Mouse (Mus musculus) cerebral cortex, adult 2 months (tissue): ENCODE measurements around the gene Tor1aip2.

ENCODE experiments used
- WGBS: fragments of 180-500 bp; shearing (Covaris S2); methylation state at CpG from one replicate; pipeline ENCODE4 v1.1.7; 2018; 5-methylcytosine and 5-hydroxymethylcytosine counted together

Gene Tor1aip2

DNA sequence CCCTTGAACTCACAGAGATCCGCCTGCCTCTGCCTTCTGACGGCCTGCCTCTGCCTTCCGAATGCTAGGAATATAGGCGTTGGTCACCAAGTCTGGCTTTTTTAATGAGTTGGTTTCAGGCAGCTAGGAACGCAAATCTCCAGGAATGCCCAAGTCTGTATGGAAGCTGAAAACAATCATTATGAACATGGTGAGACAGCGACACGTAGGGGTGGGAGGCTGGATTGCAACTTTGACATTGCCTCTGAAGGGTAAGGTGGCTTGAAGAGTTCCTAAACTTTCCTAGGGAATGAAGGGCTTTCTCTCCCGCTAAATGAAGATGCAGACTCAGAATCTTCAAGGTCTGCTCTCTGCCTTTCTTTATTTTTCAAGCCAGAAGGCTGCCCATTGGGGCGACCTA, 75.9 kb downstream of the Tor1aip2 start:
- 83% methylated on average over 9 of the region's 9 CpGs for WGBS

DNA sequence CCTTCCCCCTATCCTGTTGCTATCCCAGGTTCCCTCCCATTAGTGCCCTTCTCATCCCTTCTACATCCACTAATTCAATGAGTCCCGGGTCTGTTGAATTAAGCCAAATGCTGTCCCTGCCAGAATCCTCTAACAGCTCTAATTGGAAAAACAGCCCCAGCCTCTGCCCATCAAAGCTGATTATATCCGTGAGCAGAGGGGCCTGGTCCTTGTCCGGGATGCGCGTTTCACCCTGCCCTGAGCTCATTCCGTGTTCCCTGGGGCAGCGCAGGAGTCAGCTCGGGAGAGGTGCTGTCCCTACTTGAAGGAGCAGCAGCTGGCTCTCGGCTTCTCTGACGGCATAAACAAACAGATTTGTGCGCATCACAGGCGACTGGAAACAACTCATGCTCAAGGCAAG, 76.5 kb downstream of the Tor1aip2 start:
- WGBS, result 49% methylated on average over 12 of the region's 12 CpGs

- 72% methylated on average over 7 of the region's 7 CpGs for WGBS
These were observed 76.9 kb downstream of the Tor1aip2 start for GRCm38 (mm10) chr1:156112142-156112541.

GRCm38 (mm10) chr1:156113884-156114499, 78.8 kb downstream of the Tor1aip2 start:
- WGBS, result 88% methylated on average over 8 of the region's 8 CpGs

GRCm38 (mm10) chr1:156116770-156117169, 81.6 kb downstream of the Tor1aip2 start:
- WGBS, result 84% methylated on average over 3 of the region's 3 CpGs
